In the genomic region with DNA sequence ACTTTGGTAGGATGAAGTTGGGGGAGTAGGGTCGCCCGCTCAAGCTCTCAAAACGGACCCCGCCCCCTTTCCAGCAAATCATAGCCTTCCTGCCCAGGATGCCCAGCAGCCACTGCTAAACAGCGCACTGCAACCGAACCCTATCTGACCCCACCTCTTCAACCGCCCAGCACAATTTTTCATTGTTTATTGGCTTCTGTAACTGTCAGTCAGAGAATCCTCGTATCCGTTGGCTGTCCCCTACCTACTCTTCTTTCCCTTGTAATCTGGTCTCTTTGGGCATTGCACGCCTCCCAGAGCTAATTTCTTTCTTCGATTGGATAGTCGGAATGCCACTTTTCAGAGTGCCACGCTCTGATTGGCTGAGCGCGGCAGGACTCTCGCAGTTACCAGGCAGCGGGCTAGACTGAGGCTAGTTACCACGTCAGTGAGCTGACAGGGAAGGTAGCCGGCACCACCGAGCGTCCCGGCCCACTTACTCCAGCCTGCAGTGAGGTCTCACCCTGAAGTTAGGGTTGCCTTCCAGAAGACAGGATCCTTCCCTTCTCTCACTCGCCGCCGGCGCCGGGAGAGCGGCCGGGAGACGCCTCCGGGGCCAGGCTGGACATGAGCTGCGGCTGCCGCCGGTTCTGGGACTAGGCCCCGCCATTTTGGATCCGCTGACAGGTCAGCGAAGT, we compare ENCODE assay signal across 8 mouse cellular contexts. TPM values are rescaled to one million over a fixed set of nuclear protein-coding genes. Genes with fewer than 3 reads are reported as not detected.
DNase-seq lines count a peak whose midpoint lies in the region; ATAC-seq and TF ChIP-seq lines count a peak whose summit lies in the region.

Gbf1 (plus strand) TSS at position 383 of the 677 bp plus-strand sequence.

- peak; percentile 100 for DNase-seq in 3T3-L1 (ENCODE audit: low read depth, low spot score)
- peak; percentile 70 to 84 for DNase-seq in adrenal gland, postnatal 4 days (ENCODE audit: low spot score in 2 of 2)
- peak; percentile 99 for DNase-seq in embryonic facial prominence, embryonic 14.5 days (ENCODE audit: low spot score)
- DNase-seq in heart, adult 2 months = peak; percentile 93 to 97
- peak; percentile 97 to 99 for DNase-seq in kidney, adult 8-10 months
- DNase-seq in spleen, postnatal 10 days (ENCODE audit: low spot score in 2 of 2) = peak; percentile 86 to 91

- peaks cover 4% of the 10 kb centered on the region for H3K79me2 ChIP-seq in heart, adult 2 months (replicated peaks; ENCODE audit: control insufficient read depth, insufficient read depth, low read length)

- peaks cover 35% of the 10 kb centered on the region for H3K27me3 ChIP-seq in embryonic facial prominence, embryonic 14.5 days (replicated peaks; ENCODE audit: control insufficient read depth, insufficient read depth, low read length)
- no peaks in the 10 kb centered on the region for H3K27me3 ChIP-seq in heart, adult 2 months (ENCODE audit: control insufficient read depth, insufficient read depth, low read length)
- H3K27me3 ChIP-seq in limb, embryonic 13.5 days = peaks cover 38% of the 10 kb centered on the region
- H3K27me3 ChIP-seq in midbrain, embryonic 16.5 days (ENCODE audit: control insufficient read depth, insufficient read depth, low read depth, low read length) = peaks cover 34% of the 10 kb centered on the region

- ATAC-seq in embryonic facial prominence, embryonic 14.5 days (ENCODE audit: low read depth) = peak; percentile 98
- peak; percentile 97 for ATAC-seq in limb, embryonic 13.5 days (ENCODE audit: low FRiP score, low read depth)
- peak; percentile 99 for ATAC-seq in midbrain, embryonic 16.5 days

- TF ChIP-seq EP300 in heart, adult 2 months (IDR thresholded peaks at IDR 0.05; ENCODE audit: insufficient read depth, low read depth, low read length) = 0 out of 2 replicates have a peak, but pooled peaks have one; percentile 25

- H3K4me1 ChIP-seq in embryonic facial prominence, embryonic 14.5 days (ENCODE audit: control insufficient read depth, insufficient read depth, low read length) = peaks cover 20% of the 10 kb centered on the region
- peaks cover 13% of the 10 kb centered on the region for H3K4me1 ChIP-seq in heart, adult 2 months (ENCODE audit: control insufficient read depth, insufficient read depth, low read length)
- peaks cover 35% of the 10 kb centered on the region for H3K4me1 ChIP-seq in limb, embryonic 13.5 days
- H3K4me1 ChIP-seq in midbrain, embryonic 16.5 days (ENCODE audit: control insufficient read depth, insufficient read depth, low read length) = peaks cover 45% of the 10 kb centered on the region

- peak; percentile 97 for TF ChIP-seq POLR2A in heart, adult 2 months (IDR thresholded peaks at IDR 0.05; ENCODE audit: insufficient read depth, low read depth, low read length)

- peak within 1 kb of the TSS; percentile 95 for H3K4me3 ChIP-seq in embryonic facial prominence, embryonic 14.5 days (ENCODE audit: low read depth, low read length)
- peak within 1 kb of the TSS; percentile 98 for H3K4me3 ChIP-seq in heart, adult 2 months
- peak within 1 kb of the TSS; percentile 91 for H3K4me3 ChIP-seq in limb, embryonic 13.5 days
- H3K4me3 ChIP-seq in midbrain, embryonic 16.5 days (ENCODE audit: low read depth, low read length) = peak within 1 kb of the TSS; percentile 93

- intact Hi-C loops in heart, adult 2 months (cut with DNase I) = no loop called here

- TF ChIP-seq CTCF in heart, adult 2 months (IDR thresholded peaks at IDR 0.05) = peak; percentile 54

- 0 out of 2 replicates have a peak, but pooled peaks cover 8% of the 10 kb centered on the region for H3K36me3 ChIP-seq in embryonic facial prominence, embryonic 14.5 days (ENCODE audit: control insufficient read depth, insufficient read depth, low read length)
- peaks cover 12% of the 10 kb centered on the region; the same call in 1 of the 2 replicates for H3K36me3 ChIP-seq in heart, adult 2 months (ENCODE audit: control insufficient read depth, insufficient read depth, low read length)
- H3K36me3 ChIP-seq in limb, embryonic 13.5 days = 0 out of 2 replicates have a peak, but pooled peaks cover 5% of the 10 kb centered on the region
- no peaks in the 10 kb centered on the region for H3K36me3 ChIP-seq in midbrain, embryonic 16.5 days (ENCODE audit: control insufficient read depth, insufficient read depth, low read length)

- H3K27ac ChIP-seq in embryonic facial prominence, embryonic 14.5 days (replicated peaks; ENCODE audit: low read depth, low read length) = peak within 1 kb of the TSS; percentile 72
- H3K27ac ChIP-seq in heart, adult 2 months = peak within 1 kb of the TSS; percentile 81
- H3K27ac ChIP-seq in limb, embryonic 13.5 days = no peak within 1 kb of the TSS; the same call in 1 of the 2 replicates
- H3K27ac ChIP-seq in midbrain, embryonic 16.5 days (ENCODE audit: low read length) = peak within 1 kb of the TSS; percentile 83

- H3K9me3 ChIP-seq in embryonic facial prominence, embryonic 14.5 days (ENCODE audit: control insufficient read depth, low read length) = no peaks in the 10 kb centered on the region
- H3K9me3 ChIP-seq in limb, embryonic 13.5 days = no peaks in the 10 kb centered on the region
- no peaks in the 10 kb centered on the region for H3K9me3 ChIP-seq in midbrain, embryonic 16.5 days (replicated peaks; ENCODE audit: control insufficient read depth, low read length, poor library complexity, severe bottlenecking)

- WGBS in embryonic facial prominence, embryonic 14.5 days = 0% methylated on average over 30 of the region's 37 CpGs
- under 1% methylated on average over 37 of the region's 37 CpGs for WGBS in heart, adult 2 months
- under 1% methylated on average over 35 of the region's 37 CpGs for WGBS in limb, embryonic 13.5 days
- WGBS in midbrain, embryonic 16.5 days = under 1% methylated on average over 37 of the region's 37 CpGs

- H3K4me2 ChIP-seq in embryonic facial prominence, embryonic 14.5 days (ENCODE audit: low read depth, low read length) = peak within 1 kb of the TSS; percentile 92
- H3K4me2 ChIP-seq in limb, embryonic 13.5 days (replicated peaks) = peak within 1 kb of the TSS; percentile 85
- peak within 1 kb of the TSS; percentile 92 for H3K4me2 ChIP-seq in midbrain, embryonic 16.5 days (ENCODE audit: low read length)

- peak within 1 kb of the TSS; percentile 81 for H3K9ac ChIP-seq in embryonic facial prominence, embryonic 14.5 days (ENCODE audit: low read depth, low read length)
- H3K9ac ChIP-seq in heart, adult 2 months (ENCODE audit: low read depth, low read length) = peak within 1 kb of the TSS; percentile 77
- H3K9ac ChIP-seq in limb, embryonic 13.5 days = peak within 1 kb of the TSS; percentile 82
- peak within 1 kb of the TSS; percentile 86 for H3K9ac ChIP-seq in midbrain, embryonic 16.5 days (ENCODE audit: low read depth, low read length)

RNA-seq across cellular contexts. Expression of gene Gbf1, which starts in this region (rescaled TPM):
- total RNA-seq in adrenal gland, postnatal 4 days (2021) = 10 to 100 TPM; 64.2 to 77.1 TPM
- 57.3 and 60.4 TPM in 2 replicates for polyA plus RNA-seq in embryonic facial prominence, embryonic 14.5 days (2014; fragmentation: Nextera tagmentation; extraction: Ambion mirVana)
- total RNA-seq in heart, adult 2 months (2021) = 10 to 100 TPM; 39.9 to 40.0 TPM
- 49.3 and 52.1 TPM in 2 replicates for polyA plus RNA-seq in heart, adult 2 months (2012; rRNA removed)
- 62.6 and 73.6 TPM in 2 replicates for polyA plus RNA-seq in limb, embryonic 13.5 days (2015; fragmentation: Nextera tagmentation; extraction: Ambion mirVana)
- polyA plus RNA-seq in midbrain, embryonic 16.5 days (2015; fragmentation: Nextera tagmentation; extraction: Ambion mirVana) = 62.8 and 66.9 TPM in 2 replicates
